Mouse (Mus musculus) MEL-GATA-1-ER (cell line): ENCODE data around the gene Scn8a.

Source experiments
- DNase-seq: peaks from one replicate; pipeline ENCODE4 v3.0.0-alpha.2; 2012; ENCODE audit warnings: low read depth; ENCODE audit errors: extremely low read depth

Scn8a gene

DNA sequence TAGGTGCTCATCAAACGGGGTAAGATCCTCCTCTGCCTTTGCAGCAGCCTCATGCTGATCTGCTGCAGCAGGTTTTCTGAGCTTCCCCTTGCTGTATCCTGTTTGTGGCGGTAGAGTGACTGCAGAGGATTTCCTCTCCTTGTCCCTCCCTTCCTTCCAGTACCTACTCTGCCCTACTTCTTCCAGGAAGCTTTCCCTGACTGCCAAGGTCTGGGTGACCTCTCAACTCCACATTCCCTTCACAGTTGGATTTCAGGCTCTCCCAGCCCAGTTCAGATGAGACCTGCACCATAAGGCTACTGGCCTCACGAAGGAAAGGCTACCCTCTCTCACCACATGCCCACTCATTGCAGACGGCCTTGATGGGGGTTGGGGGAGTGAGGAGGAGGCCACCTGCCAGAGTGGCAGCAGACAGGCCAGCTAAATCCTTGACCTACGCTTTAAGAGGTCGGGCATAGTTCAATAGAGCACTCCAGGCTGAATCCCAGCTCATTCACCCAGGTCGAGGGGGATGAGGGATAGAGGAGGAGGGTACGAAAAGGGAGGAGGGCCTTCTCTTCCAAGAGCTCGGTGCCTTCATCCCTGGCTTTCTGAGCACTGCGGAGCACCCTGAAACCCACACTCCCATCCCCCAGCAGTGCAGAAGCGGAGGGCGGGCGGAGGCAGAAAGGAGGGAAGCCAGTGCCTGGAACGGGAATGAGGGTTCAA is 222.6 kb downstream of the Scn8a start:
- DNase-seq, result no peak

DNA sequence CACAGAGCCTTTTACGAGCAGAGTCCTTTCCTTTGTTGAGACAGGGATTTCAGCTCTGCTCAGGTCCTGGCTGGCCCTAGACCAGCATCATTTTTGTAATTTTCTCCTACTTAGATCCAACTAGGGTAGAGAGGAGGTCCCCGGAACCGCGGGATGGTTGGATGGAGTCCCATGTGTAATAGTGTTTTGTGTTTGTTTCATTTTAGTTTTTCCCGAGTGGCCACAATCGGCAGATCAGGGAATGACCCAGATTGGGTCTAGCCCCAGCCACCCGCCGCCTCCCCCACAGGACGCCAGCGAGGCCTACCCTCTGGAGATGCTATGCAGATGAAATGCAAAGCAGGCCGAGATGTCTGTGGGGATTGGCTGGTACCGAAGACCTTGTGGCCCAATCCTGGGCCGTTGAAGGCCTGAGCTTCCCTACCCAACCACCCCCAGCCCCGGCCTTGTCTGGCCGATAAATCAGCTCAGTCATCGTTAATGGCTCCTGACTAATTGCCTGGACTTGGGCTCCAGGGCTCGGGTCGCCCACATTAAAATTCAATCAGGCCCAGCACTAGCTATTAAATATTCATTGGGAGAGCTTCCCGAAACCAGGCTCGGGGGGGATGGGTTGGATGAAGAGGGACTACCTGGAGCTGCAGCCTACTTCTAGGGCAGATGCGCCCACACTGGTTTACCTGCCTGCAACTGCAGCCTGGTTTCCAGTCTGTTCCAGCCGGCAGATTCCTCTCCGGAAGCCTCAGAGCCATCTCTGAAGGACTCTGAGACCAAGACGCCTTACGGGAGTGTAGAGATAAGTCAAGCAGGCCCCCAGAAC is 223.4 kb downstream of the Scn8a start:
- no peak for DNase-seq

DNA sequence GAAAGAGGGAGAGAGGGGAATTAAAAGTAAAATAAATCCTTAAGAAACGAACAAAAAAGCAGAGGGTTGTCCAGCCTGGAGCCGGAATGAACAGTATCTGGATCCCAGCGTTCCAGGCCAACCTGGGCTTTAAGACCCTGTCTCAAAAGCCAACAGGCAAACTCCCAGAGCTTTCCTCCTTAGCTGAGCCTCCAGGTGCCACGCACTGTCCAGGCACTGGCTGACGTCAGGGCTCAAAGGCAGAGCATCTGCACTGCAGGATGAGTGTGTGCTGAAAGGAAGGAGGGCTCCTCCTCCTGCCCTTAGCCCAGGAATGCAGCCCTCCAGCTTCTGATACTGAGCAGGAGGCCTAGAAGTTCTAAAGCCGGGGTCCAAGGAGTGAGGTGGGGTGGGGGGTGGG is 224.3 kb downstream of the Scn8a start:
- DNase-seq, result no peak

DNA sequence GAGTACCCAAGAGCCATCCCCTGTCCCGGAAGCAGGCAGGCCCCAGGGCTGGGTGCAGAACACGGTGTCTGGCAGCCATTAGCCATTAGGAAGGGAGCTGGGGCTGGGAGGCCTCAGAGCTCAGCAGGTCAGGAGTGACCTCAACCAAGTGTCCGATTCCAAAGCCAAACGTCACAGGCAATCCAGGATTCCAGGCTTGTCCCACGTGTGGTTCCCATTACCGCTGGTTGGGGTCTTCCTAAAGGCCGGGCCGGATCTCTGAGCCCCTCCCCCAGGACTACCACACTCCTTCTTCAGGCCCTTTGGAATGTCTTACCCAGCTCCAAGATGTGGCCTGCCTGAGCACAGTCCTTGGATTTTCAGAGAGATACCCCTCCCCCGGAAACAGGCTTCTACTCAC is 225.3 kb downstream of the Scn8a start:
- no peak for DNase-seq

DNA sequence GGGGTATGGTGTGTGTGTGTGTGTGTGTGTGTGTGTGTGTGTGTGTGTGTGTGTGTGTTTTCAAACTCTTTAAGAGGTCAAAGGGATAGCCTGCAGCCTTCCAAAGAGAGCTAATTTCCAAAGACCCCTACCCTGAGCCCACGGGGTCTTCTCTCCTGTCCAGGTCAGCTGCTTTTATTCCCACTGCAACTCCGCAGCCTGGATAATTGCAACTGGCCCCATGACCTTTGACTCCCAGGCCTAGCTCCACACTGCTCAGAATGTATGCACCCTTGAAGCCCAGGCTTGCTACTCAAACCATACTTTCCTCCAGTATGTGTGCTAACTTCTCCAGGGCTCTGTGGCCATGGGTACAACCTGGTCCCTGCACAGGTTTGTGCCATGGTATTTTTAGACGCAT is 225.7 kb downstream of the Scn8a start:
- no peak for DNase-seq
